Mouse (Mus musculus) skeletal muscle tissue, adult 2 months (tissue): Measurements from ENCODE around the gene Tgfb1.
A peak's percentile ranks its signal among the peaks of the same experiment; 100 is the strongest.

Source experiments
- DNase-seq: peaks from one replicate; pipeline ENCODE4 v3.0.0-alpha.2; 2012; ENCODE audit warnings: low read depth, low spot score

The Tgfb1 gene

DNA sequence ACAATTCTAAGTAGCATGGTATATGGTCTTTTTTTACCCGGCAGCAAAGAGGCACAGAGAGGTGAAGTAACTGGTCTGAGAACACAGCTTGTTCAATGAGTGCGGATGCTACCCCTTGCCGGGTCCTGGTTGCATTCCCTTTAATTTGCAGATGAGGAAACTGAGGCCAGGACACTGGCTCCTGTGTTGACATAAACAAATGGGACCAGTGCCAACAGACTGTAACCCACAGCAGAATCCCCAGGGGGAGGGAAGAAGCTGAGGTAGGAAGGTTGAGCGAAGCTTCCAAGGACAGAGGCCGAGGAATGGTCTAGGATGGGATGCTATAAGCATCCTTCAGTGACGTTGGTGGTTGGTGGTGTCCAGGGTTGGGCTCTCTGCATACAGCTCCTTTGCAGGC is 11.4 kb upstream of the Tgfb1 start:
- DNase-seq = no peak

DNA sequence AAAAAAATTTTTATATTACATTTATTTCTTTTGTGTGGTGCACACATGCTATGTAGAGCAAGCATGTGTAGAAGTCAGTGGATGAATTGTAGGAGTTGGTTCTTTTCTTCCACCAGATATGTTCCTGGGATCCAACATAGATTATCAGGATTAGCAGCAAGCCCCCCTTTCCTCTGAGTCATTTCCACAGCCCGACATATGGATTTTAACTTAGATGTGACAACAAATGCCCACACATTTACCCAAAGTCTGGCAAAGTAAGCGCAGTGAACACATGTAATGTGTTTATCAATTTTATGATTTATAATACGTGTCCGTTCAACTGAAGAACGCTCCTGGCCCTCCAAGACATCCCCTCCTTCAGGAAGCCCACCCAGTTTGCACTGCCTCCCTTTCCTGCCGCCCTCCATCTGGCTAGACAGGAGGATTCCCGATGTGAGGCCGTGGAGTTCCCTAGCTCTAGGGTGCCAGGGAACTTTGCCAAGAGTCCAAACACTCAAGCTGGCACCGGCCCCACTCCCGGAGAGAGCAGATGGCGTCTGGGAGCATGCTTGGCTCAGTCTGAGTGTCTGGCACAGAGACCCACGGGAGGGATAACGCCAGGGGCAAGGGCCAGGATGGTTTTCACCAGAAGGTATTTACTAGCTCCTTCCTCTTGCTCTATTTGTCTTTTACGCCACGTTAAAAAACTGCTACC is 10.6 kb upstream of the Tgfb1 start:
- DNase-seq = peak; percentile 60

DNA sequence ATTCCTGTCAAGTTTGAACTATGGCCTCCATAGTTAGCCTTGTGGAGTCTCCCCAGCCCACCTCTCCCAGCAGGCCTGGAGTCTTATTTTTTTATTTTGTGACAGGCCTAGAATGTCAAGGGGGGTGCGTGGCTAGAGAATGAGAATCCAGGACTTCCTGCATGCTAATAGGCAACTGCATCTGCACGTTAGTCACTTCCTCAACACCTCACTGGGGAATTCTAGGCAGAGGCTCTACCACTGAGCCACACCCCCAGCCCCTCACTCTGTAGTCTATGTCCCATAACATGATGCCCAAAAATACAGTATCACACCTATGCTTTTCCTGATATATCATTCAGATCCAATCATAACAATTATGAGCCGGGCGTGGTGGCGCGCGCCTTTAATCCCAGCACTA is 9.8 kb upstream of the Tgfb1 start:
- DNase-seq = no peak

DNA sequence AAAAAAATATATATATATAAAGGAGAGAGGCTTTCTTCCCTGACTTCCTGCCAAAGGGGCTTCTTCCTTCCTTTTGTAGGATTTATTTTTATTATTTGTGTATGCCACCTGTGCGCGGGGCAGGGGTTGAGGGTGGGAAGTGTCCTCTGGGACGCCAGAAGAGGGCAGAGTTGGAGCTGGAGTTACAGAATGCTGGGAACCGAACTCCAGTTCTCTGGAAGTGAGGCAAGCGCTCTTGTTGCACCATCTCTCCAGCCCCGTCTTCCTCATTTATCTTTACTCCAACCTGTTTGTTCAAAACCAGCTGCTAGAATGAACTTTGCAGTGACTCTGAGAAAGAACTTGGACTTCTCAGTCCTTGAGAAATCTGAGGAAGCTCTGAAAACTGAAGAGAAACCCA is 6.8 kb upstream of the Tgfb1 start:
- DNase-seq = no peak

DNA sequence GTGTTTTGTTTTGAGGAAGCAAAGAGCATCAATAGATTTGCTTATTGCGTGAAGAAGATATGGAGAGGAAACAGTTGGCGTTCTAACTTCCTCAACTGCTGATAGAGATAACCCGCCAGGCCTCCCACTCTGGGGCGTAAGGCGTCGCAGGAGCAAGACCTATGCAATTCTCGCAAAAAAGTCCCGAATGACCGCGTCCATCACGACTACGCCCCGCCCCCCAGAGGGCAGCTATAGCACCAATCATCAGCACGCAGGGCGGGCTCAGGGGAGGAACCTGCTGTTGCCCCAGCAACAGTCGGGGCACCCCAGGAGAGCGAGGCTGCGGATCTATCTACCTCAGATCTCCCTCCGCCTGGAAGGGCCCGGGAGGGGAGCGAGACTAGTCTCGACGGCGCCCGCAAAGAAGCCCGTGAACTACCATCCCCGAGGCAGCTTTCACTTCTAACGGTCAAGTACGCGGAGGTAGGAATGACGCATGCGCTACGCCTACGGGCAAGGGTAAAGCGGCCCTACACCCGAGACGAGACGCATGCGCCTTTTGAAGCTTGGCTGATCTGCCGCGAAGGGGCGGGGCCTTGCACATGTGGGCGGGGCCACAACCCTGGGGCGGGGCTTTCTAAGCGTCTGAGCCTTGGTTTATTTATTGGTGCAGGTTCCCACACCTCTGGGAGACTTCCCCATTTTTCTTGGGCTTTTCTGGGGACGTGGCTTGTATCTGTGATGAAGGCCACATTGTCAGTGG is 6.1 kb upstream of the Tgfb1 start, which contains the start of gene B9d2:
Gene B9d2, plus strand, starts transcription at position 267 of the 745 bp plus-strand sequence.
- DNase-seq = peak; percentile 94

DNA sequence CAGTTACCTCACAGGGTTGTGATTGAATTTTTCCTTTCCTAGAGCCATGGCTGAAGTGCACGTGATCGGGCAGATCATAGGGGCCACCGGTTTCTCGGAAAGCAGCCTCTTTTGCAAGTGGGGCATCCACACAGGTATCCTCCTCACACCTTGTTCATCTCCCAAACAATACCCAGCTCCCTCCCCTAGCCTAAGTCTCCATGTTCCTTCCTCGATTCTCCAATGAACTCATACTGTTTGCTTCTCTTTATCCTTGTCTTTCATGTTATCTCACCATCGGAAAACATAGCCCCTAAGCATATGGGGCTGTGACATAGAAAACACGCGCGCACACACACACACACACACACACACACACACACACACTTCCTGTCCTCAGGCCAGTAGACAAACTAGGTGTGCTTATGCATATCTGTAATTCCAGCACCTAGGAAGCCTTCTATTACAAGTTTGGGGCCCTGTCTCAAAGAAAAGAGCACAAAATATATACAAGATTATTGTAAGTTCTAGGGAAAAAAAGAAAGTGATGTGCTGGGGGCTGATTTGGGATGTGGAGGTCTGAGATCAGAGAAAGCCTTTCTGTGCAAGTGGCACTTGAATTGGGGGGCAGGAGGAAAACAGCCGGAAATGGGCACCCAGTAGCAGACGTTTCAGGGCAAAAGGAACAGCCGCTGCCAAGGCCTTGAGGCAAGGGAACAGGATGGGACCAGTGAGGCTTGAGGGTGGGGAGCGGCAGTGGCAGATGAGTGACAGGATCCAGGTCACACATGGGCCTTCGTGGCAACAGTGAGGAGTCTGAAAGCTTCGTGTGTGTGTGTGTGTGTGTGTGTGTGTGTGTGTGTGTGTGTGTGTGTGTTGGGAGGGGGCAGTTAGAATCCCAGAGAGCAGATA is 5.2 kb upstream of the Tgfb1 start:
- DNase-seq = no peak

DNA sequence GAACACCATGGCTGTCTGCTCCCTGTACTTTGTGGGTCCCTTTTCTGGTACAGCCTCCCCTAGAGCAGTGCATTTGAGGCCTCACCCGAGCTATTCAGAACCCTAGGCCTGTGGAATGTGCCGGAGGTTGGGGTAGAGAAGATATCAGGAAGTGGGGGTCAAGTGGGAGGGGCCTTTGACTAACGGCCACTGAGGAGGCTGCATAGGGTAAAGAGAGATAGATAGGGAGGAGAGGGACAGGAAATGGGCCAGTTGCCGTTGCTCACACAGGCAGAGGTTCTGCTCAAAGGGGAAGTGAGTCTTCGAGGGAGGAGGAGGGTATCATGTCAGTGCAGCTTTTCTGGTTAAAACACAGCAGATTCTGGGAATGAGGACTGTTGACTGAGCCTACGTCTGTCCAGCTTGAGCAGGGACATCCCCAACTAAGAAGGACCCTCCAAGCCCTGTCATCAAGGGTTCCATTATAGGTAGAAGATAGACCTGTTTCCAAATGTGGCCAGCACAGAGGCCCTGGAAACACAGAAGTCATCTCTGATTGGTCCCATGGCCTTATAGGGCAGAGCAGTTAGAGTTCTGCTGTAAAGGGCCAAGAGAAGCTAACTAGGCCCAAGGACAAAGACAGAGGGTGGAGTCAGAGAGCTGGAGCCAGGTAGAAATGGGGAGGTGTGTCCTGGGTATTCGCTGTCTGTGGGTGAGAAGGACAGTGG is 3.2 kb upstream of the Tgfb1 start:
- DNase-seq = peak; percentile 46

DNA sequence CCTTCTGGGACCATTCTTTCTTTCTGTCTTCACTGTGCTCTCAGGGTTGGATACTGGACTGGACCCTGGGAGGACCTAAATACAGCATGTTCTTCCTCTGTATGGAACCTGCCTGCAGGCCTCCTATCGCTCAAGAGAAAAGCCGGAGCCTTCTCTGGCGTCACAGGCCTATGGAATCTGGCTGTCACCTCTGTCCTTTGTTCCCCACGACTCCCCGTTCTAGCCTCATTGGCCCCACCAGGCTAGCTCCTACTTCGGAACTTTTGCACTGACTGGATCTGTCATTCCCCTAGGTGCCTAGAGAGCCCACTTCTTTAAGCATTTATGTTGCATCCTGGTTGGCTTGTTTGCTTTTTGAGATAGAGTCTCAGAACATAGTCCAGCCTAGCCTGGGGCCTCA is 2.1 kb upstream of the Tgfb1 start:
- DNase-seq = no peak

DNA sequence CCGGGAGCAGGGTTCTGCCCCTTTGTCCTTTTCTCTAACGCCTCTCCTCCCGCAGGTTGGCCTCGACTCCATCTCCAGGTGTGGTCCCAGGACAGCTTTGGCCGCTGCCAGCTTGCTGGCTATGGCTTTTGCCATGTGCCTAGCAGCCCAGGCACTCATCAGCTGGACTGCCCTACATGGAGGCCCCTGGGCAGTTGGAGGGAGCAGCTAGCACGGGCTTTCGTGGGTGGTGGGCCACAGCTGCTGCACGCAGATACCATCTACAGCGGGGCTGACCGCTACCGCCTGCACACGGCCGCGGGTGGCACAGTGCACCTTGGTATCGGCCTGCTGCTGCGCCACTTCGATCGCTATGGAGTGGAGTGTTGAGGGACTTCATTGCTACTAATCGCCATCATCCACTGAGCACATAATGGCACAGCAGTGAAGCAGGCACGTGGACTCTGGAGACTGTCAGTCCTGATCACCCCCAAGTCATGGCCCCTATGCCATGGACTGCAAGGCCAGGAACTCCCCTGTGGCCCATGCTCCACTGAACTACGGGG is 804 bp upstream of the Tgfb1 start:
- DNase-seq = no peak

DNA sequence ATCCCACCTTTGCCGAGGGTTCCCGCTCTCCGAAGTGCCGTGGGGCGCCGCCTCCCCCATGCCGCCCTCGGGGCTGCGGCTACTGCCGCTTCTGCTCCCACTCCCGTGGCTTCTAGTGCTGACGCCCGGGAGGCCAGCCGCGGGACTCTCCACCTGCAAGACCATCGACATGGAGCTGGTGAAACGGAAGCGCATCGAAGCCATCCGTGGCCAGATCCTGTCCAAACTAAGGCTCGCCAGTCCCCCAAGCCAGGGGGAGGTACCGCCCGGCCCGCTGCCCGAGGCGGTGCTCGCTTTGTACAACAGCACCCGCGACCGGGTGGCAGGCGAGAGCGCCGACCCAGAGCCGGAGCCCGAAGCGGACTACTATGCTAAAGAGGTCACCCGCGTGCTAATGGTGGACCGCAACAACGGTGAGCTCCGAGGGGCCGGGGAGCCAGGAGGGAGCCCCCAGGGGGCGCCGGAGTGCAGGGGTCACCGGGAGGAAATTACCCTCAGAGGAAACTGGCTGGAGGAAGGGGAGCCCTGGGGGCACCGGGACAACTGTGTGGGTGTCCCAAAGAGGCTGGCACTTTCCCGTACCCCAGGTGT is 1.1 kb downstream of the Tgfb1 start:
- no peak for DNase-seq

DNA sequence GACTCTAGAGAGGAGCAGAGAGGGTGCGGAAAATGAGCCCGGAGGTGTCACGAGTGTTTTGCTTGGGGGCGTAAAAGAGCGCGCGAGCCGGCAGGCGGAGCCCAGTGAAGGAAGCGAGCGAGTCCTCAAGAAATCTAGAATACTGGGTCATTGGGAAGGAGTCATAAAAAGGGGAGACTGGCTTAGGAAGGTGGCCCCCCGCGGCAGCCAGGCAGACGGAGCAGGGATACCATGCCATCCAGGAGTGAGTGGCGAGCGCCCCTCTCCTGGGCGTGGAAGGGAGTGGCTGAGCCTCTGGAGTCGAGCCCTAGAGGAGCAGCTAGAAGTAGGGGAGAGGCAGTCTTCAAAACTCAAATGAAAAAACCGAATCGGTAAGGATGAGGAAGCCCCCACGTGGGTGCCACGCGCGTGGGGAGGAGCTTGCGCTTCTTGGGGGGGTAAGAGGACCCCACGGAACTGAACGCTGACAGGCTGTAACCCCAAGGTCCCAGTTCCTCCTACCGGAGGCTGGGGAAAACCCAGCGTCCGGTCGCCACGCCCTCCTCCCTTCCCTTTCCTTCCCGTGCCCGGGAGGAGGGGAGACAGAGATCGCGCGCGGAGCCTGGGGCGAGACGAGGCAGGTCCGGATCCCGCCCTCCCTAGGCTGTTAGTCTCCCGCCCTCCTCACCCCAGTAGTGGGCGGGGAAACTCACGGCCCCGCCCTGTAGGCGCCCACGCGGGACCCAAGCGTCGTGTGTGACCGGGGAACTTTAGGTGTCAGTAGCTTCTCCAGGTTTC is 2.2 kb downstream of the Tgfb1 start:
- peak; percentile 77 for DNase-seq

DNA sequence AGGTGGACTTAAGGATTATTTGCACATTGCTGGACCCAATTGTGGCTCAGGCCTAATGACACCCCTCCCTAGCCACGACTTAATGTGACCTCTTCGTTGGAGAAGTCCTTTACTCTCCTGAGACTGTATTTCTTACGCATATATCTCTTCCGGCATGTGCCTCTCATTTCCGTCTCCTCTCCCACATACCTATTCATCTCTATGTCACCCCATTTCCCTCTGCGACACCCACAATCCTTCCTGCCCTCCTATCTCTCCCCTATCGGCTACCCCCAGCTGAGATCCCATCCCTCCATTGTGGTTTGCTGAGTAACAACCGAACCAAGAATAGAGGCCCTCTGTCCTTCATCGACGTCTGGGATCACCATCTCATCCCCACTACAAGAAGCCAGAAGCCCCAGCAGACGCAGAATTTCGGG is 2.8 kb downstream of the Tgfb1 start:
- no peak for DNase-seq

DNA sequence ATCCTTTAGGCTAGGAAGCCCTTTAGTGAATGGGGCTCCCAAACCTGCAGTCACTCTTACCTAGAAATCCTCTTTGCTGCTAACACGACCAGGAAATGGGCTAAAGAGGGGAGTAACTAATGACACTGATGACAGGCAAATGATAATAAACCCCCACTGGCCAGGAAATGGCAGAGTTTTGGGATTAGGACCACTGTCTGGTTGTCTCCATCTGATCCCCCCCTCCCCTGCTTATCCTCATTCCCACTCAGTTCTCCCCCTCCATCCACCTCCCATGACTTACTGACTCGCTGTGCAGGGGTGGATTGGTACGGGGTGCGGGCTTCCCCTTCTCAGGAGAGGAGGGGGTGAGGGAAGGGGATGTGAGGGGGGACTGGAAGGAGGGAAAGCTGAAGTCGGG is 3.2 kb downstream of the Tgfb1 start:
- DNase-seq = no peak

DNA sequence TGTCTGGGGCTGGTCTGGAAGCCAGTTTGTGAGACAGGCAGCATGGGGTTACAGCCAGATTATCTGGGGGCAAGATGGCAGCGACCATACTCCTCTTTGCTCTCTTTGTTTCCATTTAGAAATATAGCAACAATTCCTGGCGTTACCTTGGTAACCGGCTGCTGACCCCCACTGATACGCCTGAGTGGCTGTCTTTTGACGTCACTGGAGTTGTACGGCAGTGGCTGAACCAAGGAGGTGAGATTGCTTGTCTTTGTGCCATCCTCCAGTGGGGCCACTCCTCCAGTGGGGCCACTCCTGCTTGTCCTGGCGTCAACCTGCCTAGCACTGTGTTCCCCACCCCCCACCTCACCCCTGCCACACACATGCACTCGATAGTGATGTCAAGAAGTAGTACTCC is 7.3 kb downstream of the Tgfb1 start:
- DNase-seq = no peak

DNA sequence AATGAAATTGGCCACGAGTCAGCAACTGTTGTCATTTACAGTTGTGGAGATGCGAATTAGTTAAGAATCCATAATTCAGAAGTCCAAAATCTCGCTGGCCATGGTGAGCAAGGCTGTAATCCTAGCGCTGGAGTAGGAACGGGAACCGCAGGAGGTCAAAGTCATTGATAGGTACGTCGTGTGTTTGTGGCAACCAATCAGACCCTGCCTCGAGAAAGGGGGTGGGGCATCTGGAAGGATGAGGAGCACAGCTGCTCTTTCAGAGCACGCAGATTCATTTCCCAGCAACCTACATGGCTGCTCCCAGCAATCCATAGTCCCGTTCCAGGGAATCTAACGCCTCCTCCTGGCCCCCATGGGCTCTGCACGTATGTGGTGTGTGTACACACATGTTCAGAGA is 13.0 kb downstream of the Tgfb1 start:
- DNase-seq = no peak

DNA sequence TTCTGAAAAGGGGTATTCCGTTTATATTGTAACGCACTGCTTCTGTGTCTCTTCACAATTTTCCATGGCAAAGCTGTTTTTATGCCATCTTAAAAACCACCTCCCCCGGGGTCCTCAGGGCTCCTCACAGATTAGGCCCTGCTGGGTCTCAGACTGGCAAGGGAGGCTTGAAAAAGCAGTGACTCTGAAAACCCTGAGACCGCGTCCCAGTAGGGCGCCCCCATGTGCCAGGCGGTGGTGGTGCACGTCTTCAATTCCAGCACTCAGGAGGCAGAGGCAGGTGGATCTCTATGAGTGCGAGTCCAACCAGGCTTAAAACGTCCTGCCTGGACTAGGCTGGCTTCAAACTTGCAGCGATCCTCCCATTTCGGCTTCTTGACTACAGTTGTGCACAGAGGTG is 13.9 kb downstream of the Tgfb1 start:
- DNase-seq = no peak

DNA sequence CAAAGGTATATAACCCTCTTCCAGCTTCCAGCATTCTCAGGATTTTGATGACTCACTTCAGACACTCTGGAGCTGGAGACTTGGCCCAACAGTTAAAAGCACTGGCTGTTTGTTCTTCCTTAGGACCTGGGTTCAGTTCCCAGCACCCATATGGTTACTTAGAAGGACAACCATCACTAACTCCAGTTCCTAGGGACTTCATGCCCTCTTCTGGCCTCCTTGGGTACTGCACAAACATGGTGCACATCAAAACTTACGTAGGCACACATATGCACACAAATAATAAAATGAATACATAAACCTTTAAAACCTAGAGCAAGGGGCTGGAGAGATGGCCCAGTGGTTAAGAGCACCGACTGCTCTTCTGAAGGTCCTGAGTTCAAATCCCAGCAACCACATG is 15.5 kb downstream of the Tgfb1 start:
- no peak for DNase-seq

DNA sequence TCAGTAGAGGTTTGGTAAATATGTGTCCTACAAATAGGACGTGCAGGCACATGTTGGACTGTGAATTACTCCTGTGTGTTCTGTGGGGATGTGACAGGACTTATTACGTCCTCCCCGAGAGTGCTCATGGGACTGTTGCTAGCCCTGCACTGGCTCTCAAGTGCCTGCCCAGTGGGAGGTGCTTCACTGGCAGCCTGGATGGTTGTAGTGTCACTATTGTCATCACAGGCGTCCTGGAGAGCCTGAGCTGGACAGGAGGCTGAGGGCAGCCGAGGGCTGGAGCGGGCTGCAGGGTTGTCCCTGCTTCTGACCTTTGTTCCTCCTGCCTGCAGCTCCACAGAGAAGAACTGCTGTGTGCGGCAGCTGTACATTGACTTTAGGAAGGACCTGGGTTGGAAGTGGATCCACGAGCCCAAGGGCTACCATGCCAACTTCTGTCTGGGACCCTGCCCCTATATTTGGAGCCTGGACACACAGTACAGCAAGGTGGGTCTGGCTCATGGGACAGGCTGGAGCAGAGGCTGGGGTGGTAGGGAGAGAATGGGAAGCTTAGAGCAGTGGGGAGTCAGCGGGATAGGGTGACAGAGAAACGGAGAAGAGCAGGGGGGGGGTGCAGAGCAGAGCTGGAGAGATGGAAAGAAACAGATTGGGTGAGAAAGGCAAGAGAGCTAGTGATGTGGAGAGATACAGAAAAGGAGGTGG is 17.1 kb downstream of the Tgfb1 start:
- DNase-seq = no peak

DNA sequence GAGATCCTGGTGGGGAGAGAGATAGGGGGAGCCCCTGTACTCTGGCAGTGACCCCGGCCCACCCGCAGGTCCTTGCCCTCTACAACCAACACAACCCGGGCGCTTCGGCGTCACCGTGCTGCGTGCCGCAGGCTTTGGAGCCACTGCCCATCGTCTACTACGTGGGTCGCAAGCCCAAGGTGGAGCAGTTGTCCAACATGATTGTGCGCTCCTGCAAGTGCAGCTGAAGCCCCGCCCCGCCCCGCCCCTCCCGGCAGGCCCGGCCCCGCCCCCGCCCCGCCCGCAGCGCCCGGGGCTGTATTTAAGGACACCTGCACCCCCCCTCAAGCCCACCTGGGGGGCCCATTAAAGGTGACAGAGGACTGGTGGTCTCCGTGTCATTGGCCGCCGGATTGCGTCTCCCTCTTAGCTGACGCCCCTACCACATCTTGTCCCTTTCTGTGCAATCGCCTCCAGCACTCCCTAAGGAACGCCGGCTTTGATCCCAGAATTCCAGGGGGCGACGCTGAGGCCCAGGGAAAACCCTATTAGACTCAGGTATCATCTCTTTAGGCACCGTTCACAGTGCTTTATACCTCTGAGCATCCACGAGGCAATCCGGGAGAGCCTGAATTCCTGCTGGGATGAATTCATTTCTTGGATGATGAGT is 18.0 kb downstream of the Tgfb1 start:
- DNase-seq = no peak
